Mouse (Mus musculus): ENCODE data around the gene Ubqln2. TPM values are rescaled to one million over a fixed set of nuclear protein-coding genes. Genes with fewer than 3 reads are reported as not detected.

Gene Ubqln2
- polyA plus RNA-seq (2015; fragmentation: Nextera tagmentation; extraction: Ambion mirVana), result 16.9 and 20.7 TPM in 2 replicates

GRCm38 (mm10) chrX:153497688-153498516 lies at the start of gene Ubqln2:
Ubqln2 (plus strand) TSS chrX:153498227.
- H3K36me3 ChIP-seq (ENCODE audit: insufficient read depth, low read length), result no peaks in the 10 kb centered on the region
- peak within 1 kb of the TSS; percentile 64 for H3K4me3 ChIP-seq (replicated peaks; ENCODE audit: low read depth, low read length)
- no peaks in the 10 kb centered on the region for H3K27me3 ChIP-seq (ENCODE audit: insufficient read depth, low read length)
- 19% methylated on average over 59 of the region's 76 CpGs for WGBS
- no peaks in the 10 kb centered on the region for H3K4me1 ChIP-seq (replicated peaks; ENCODE audit: insufficient read depth, low read length)
- no peak for TF ChIP-seq CTCF (IDR thresholded peaks at IDR 0.05; ENCODE audit: low read depth)
- H3K9me3 ChIP-seq (replicated peaks; ENCODE audit: low read length), result no peaks in the 10 kb centered on the region
- peak within 1 kb of the TSS; percentile 82 for H3K9ac ChIP-seq (ENCODE audit: low read depth, low read length)
- peak within 1 kb of the TSS; percentile 69 for H3K4me2 ChIP-seq (ENCODE audit: low read length)
- ATAC-seq (replicated peaks; ENCODE audit: low FRiP score, low read depth) (peak; percentile 95), DNase-seq (ENCODE audit: low spot score) (peak; percentile 90)
- H3K27ac ChIP-seq, result peak within 1 kb of the TSS; percentile 93

GRCm38 (mm10) chrX:153451946-153452345 lies 46.1 kb upstream of the Ubqln2 start:
- H3K9me3 ChIP-seq (replicated peaks; ENCODE audit: low read length), result no peaks in the 10 kb centered on the region
- no peak for TF ChIP-seq CTCF (IDR thresholded peaks at IDR 0.05; ENCODE audit: low read depth)
- no peak overlapping the region for H3K27ac ChIP-seq
- DNase-seq (ENCODE audit: low spot score) (no peak), ATAC-seq (replicated peaks; ENCODE audit: low FRiP score, low read depth) (no peak)
- 53% methylated on average over 5 of the region's 5 CpGs for WGBS
- no peak overlapping the region for H3K4me2 ChIP-seq (ENCODE audit: low read length)
- no peak overlapping the region for H3K9ac ChIP-seq (ENCODE audit: low read depth, low read length)
- H3K27me3 ChIP-seq (ENCODE audit: insufficient read depth, low read length), result no peaks in the 10 kb centered on the region
- H3K4me1 ChIP-seq (replicated peaks; ENCODE audit: insufficient read depth, low read length), result no peaks in the 10 kb centered on the region
- H3K36me3 ChIP-seq (ENCODE audit: insufficient read depth, low read length), result no peaks in the 10 kb centered on the region
- no peak overlapping the region for H3K4me3 ChIP-seq (replicated peaks; ENCODE audit: low read depth, low read length)

DNA sequence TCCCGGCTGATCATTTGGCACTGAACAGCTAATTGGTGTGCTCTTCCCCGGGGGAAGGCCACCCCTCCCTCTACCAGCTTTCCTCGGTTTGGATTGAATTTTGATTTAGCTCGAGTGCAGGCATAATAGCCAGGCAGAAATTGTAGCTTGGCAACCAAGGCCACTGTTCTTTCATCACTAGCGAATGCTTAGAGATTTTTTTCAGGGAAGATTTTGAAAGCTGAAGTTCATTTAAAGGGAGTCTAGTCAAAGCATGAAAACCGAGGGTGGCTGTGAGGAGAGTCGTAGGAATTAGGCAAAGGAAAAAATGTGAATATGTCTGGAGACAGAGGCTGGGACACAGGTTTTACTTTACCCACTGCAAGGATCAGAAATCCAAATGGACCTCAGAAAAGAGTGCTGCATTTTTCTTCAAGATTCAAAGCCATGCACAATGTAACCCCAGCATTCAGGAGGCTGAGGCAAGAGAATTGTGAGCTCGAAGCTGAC lies 21.2 kb upstream of the Ubqln2 start:
- no peak for TF ChIP-seq CTCF (IDR thresholded peaks at IDR 0.05; ENCODE audit: low read depth)
- no peaks in the 10 kb centered on the region for H3K27me3 ChIP-seq (ENCODE audit: insufficient read depth, low read length)
- H3K4me1 ChIP-seq (replicated peaks; ENCODE audit: insufficient read depth, low read length), result no peaks in the 10 kb centered on the region
- H3K9me3 ChIP-seq (replicated peaks; ENCODE audit: low read length), result no peaks in the 10 kb centered on the region
- no peak for DNase-seq (ENCODE audit: low spot score)
- no peak overlapping the region for H3K4me2 ChIP-seq (ENCODE audit: low read length)
- H3K4me3 ChIP-seq (replicated peaks; ENCODE audit: low read depth, low read length), result no peak overlapping the region
- ATAC-seq (replicated peaks; ENCODE audit: low FRiP score, low read depth), result no peak
- H3K9ac ChIP-seq (ENCODE audit: low read depth, low read length), result no peak overlapping the region
- H3K27ac ChIP-seq, result no peak overlapping the region
- H3K36me3 ChIP-seq (ENCODE audit: insufficient read depth, low read length), result no peaks in the 10 kb centered on the region
- 72% methylated on average over 8 of the region's 8 CpGs for WGBS

- no peaks in the 10 kb centered on the region for H3K4me1 ChIP-seq (replicated peaks; ENCODE audit: insufficient read depth, low read length)
- no peak for TF ChIP-seq CTCF (IDR thresholded peaks at IDR 0.05; ENCODE audit: low read depth)
- no peak overlapping the region for H3K9ac ChIP-seq (ENCODE audit: low read depth, low read length)
- no peaks in the 10 kb centered on the region for H3K27me3 ChIP-seq (ENCODE audit: insufficient read depth, low read length)
- H3K4me2 ChIP-seq (ENCODE audit: low read length), result no peak overlapping the region
- ATAC-seq (replicated peaks; ENCODE audit: low FRiP score, low read depth) (no peak), DNase-seq (ENCODE audit: low spot score) (no peak)
- H3K36me3 ChIP-seq (ENCODE audit: insufficient read depth, low read length), result no peaks in the 10 kb centered on the region
- 43% methylated on average over 3 of the region's 3 CpGs for WGBS
- H3K9me3 ChIP-seq (replicated peaks; ENCODE audit: low read length), result no peaks in the 10 kb centered on the region
- no peak overlapping the region for H3K27ac ChIP-seq
- H3K4me3 ChIP-seq (replicated peaks; ENCODE audit: low read depth, low read length), result no peak overlapping the region
These were observed 5.7 kb upstream of the Ubqln2 start for GRCm38 (mm10) chrX:153492326-153492725.

- H3K4me3 ChIP-seq (replicated peaks; ENCODE audit: low read depth, low read length), result peak overlapping the region; percentile 64
- no peaks in the 10 kb centered on the region for H3K36me3 ChIP-seq (ENCODE audit: insufficient read depth, low read length)
- no peak for TF ChIP-seq CTCF (IDR thresholded peaks at IDR 0.05; ENCODE audit: low read depth)
- peak overlapping the region; percentile 93 for H3K27ac ChIP-seq
- DNase-seq (ENCODE audit: low spot score) (peak; percentile 1), ATAC-seq (replicated peaks; ENCODE audit: low FRiP score, low read depth) (peak; percentile 14; the same call in 1 of the 2 replicates)
- no peaks in the 10 kb centered on the region for H3K27me3 ChIP-seq (ENCODE audit: insufficient read depth, low read length)
- no peaks in the 10 kb centered on the region for H3K9me3 ChIP-seq (replicated peaks; ENCODE audit: low read length)
- H3K9ac ChIP-seq (ENCODE audit: low read depth, low read length), result peak overlapping the region; percentile 82
- WGBS, result 37% methylated on average over 30 of the region's 30 CpGs
- H3K4me1 ChIP-seq (replicated peaks; ENCODE audit: insufficient read depth, low read length), result no peaks in the 10 kb centered on the region
- peak overlapping the region; percentile 69 for H3K4me2 ChIP-seq (ENCODE audit: low read length)
These were observed 752 bp downstream of the Ubqln2 start for GRCm38 (mm10) chrX:153498665-153499293.

- ATAC-seq (replicated peaks; ENCODE audit: low FRiP score, low read depth) (no peak), DNase-seq (ENCODE audit: low spot score) (peak; percentile 11)
- Histone ChIP-seq H3K4me1 (replicated peaks; ENCODE audit: insufficient read depth, low read length) (no peaks in the 10 kb centered on the region), H3K9ac (ENCODE audit: low read depth, low read length) (peak overlapping the region; percentile 35), H3K36me3 (ENCODE audit: insufficient read depth, low read length) (no peaks in the 10 kb centered on the region), H3K27me3 (ENCODE audit: insufficient read depth, low read length) (no peaks in the 10 kb centered on the region), H3K27ac (no peak overlapping the region), H3K4me3 (replicated peaks; ENCODE audit: low read depth, low read length) (peak overlapping the region; percentile 64), H3K9me3 (replicated peaks; ENCODE audit: low read length) (no peaks in the 10 kb centered on the region), H3K4me2 (ENCODE audit: low read length) (peak overlapping the region; percentile 69)
- 40% methylated on average over 32 of the region's 32 CpGs for WGBS
- TF ChIP-seq CTCF (IDR thresholded peaks at IDR 0.05; ENCODE audit: low read depth), result no peak
These were observed 1.4 kb downstream of the Ubqln2 start for GRCm38 (mm10) chrX:153499294-153500046.
